Mouse (Mus musculus): ENCODE data around the gene Begain. TPM values are rescaled to one million over a fixed set of nuclear protein-coding genes. Genes with fewer than 3 reads are reported as not detected.

The Begain gene
- polyA plus RNA-seq, 1 experiment from 2014 or later = 10.6 TPM

- Histone ChIP-seq H3K27me3 (no peaks in the 10 kb centered on the region), H3K4me2 (replicated peaks) (peak overlapping the region; percentile 47), H3K4me3 (0 out of 2 replicates have a peak overlapping the region, but pooled peaks have one; percentile 3), H3K36me3 (no peaks in the 10 kb centered on the region), H3K9ac (no peak overlapping the region), H3K27ac (no peak overlapping the region), H3K9me3 (no peaks in the 10 kb centered on the region), H3K4me1 (0 out of 2 replicates have a peak, but pooled peaks cover 9% of the 10 kb centered on the region)
- 0 out of 2 replicates have a peak, but pooled peaks have one; percentile 36 for ATAC-seq (ENCODE audit: insufficient number of reproducible peaks, insufficient read depth, low FRiP score, low TSS enrichment)
- WGBS = 6% methylated on average over 19 of the region's 19 CpGs
Measured at GRCm38 (mm10) chr12:108994436-108995031, 73.5 kb downstream of the Begain start.

- 54% methylated on average over 2 of the region's 2 CpGs for WGBS
- Histone ChIP-seq H3K9me3 (no peaks in the 10 kb centered on the region), H3K27ac (no peak overlapping the region), H3K27me3 (no peaks in the 10 kb centered on the region), H3K4me3 (no peak overlapping the region), H3K4me2 (replicated peaks) (no peak overlapping the region), H3K4me1 (0 out of 2 replicates have a peak, but pooled peaks cover 9% of the 10 kb centered on the region), H3K36me3 (no peaks in the 10 kb centered on the region), H3K9ac (no peak overlapping the region)
- no peak for ATAC-seq (ENCODE audit: insufficient number of reproducible peaks, insufficient read depth, low FRiP score, low TSS enrichment)
Measured at GRCm38 (mm10) chr12:108993046-108993445, 75.0 kb downstream of the Begain start.

DNA sequence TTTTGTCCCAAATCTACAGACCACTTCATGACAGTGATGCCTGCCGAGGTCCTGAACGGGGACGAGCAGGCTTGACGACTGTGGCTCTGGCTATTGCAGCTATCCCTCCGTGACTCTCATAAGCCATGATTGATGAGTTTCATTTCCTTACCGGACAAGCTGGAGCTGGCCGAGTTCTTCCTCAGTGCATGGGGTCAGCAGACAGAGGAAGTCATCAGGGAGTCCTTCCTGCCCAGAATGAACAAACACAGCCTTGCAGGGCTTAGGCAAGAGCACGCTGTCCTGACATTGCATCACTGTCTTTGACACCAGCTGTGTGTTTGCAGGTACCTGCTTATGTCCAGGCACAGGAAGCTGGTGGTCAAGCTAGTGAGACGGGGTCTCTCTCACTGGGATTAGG is 77.6 kb downstream of the Begain start:
- Histone ChIP-seq H3K9ac (no peak overlapping the region), H3K4me1 (peaks cover 14% of the 10 kb centered on the region; the same call in 1 of the 2 replicates), H3K4me3 (no peak overlapping the region), H3K36me3 (no peaks in the 10 kb centered on the region), H3K4me2 (replicated peaks) (no peak overlapping the region), H3K27me3 (no peaks in the 10 kb centered on the region), H3K9me3 (no peaks in the 10 kb centered on the region), H3K27ac (no peak overlapping the region)
- ATAC-seq (ENCODE audit: insufficient number of reproducible peaks, insufficient read depth, low FRiP score, low TSS enrichment) = no peak
- 67% methylated on average over 9 of the region's 9 CpGs for WGBS

- 47% methylated on average over 9 of the region's 9 CpGs for WGBS
- Histone ChIP-seq H3K4me3 (no peak overlapping the region), H3K4me1 (peaks cover 5% of the 10 kb centered on the region; the same call in 1 of the 2 replicates), H3K36me3 (no peaks in the 10 kb centered on the region), H3K9ac (no peak overlapping the region), H3K27ac (no peak overlapping the region), H3K9me3 (no peaks in the 10 kb centered on the region), H3K27me3 (no peaks in the 10 kb centered on the region), H3K4me2 (replicated peaks) (no peak overlapping the region)
- ATAC-seq (ENCODE audit: insufficient number of reproducible peaks, insufficient read depth, low FRiP score, low TSS enrichment) = no peak
Measured at GRCm38 (mm10) chr12:108987448-108987847, 80.6 kb downstream of the Begain start.

GRCm38 (mm10) chr12:108985025-108985424 is 83.0 kb downstream of the Begain start:
- no peak overlapping the region for H3K4me3 ChIP-seq
- no peak overlapping the region for H3K9ac ChIP-seq
- no peak for ATAC-seq (ENCODE audit: insufficient number of reproducible peaks, insufficient read depth, low FRiP score, low TSS enrichment)
- H3K27ac ChIP-seq = no peak overlapping the region
- H3K27me3 ChIP-seq = no peaks in the 10 kb centered on the region
- 68% methylated on average over 6 of the region's 6 CpGs for WGBS
- no peaks in the 10 kb centered on the region for H3K36me3 ChIP-seq
- no peaks in the 10 kb centered on the region for H3K9me3 ChIP-seq
- H3K4me1 ChIP-seq = peaks cover 5% of the 10 kb centered on the region; the same call in 1 of the 2 replicates
- no peak overlapping the region for H3K4me2 ChIP-seq (replicated peaks)

GRCm38 (mm10) chr12:108984471-108984870 is 83.5 kb downstream of the Begain start:
- WGBS = 67% methylated on average over 8 of the region's 8 CpGs
- H3K27ac ChIP-seq = no peak overlapping the region
- no peak overlapping the region for H3K9ac ChIP-seq
- H3K4me1 ChIP-seq = peaks cover 5% of the 10 kb centered on the region; the same call in 1 of the 2 replicates
- no peak overlapping the region for H3K4me2 ChIP-seq (replicated peaks)
- no peak for ATAC-seq (ENCODE audit: insufficient number of reproducible peaks, insufficient read depth, low FRiP score, low TSS enrichment)
- no peaks in the 10 kb centered on the region for H3K36me3 ChIP-seq
- no peaks in the 10 kb centered on the region for H3K9me3 ChIP-seq
- no peak overlapping the region for H3K4me3 ChIP-seq
- H3K27me3 ChIP-seq = no peaks in the 10 kb centered on the region

- H3K27me3 ChIP-seq = no peaks in the 10 kb centered on the region
- 91% methylated on average over 6 of the region's 6 CpGs for WGBS
- no peak for ATAC-seq (ENCODE audit: insufficient number of reproducible peaks, insufficient read depth, low FRiP score, low TSS enrichment)
- no peaks in the 10 kb centered on the region for H3K36me3 ChIP-seq
- no peak overlapping the region for H3K4me2 ChIP-seq (replicated peaks)
- H3K4me1 ChIP-seq = peaks cover 5% of the 10 kb centered on the region; the same call in 1 of the 2 replicates
- H3K4me3 ChIP-seq = no peak overlapping the region
- H3K9ac ChIP-seq = no peak overlapping the region
- H3K9me3 ChIP-seq = no peaks in the 10 kb centered on the region
- no peak overlapping the region for H3K27ac ChIP-seq
Measured at GRCm38 (mm10) chr12:108983496-108983895, 84.5 kb downstream of the Begain start.

DNA sequence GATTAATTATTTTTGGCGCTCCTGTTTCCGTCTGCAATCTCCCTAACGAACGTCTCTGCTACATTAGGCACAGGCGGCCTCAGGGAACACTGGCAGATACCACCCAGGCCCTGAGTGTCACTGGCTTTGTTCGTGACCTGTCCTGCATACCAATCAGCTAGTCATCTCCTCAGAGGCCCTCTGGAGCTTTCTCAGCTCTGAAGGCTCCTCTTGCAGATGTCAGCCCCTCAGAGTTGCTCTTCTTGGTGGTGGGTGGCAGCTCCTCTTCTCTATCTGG is 85.4 kb downstream of the Begain start:
- Histone ChIP-seq H3K9me3 (no peaks in the 10 kb centered on the region), H3K4me2 (replicated peaks) (no peak overlapping the region), H3K36me3 (no peaks in the 10 kb centered on the region), H3K27ac (no peak overlapping the region), H3K4me1 (peaks cover 5% of the 10 kb centered on the region; the same call in 1 of the 2 replicates), H3K9ac (no peak overlapping the region), H3K4me3 (no peak overlapping the region), H3K27me3 (no peaks in the 10 kb centered on the region)
- whole genome bisulfite sequencing = 76% methylated on average over 6 of the region's 6 CpGs
- ATAC-seq (ENCODE audit: insufficient number of reproducible peaks, insufficient read depth, low FRiP score, low TSS enrichment) = no peak

Other genes with a start within 250 kb of the Begain start
- gene Slc25a29, start 232.3 kb downstream of the Begain start, polyA plus RNA-seq (2016; fragmentation: Nextera tagmentation; extraction: Ambion mirVana) = 16.9 and 19.4 TPM in 2 replicates
- 16.0 and 16.8 TPM in 2 replicates for gene Slc25a47, start 232.2 kb downstream of the Begain start, polyA plus RNA-seq (2016; fragmentation: Nextera tagmentation; extraction: Ambion mirVana)
- gene Wdr25, start 174.6 kb downstream of the Begain start, polyA plus RNA-seq (2016; fragmentation: Nextera tagmentation; extraction: Ambion mirVana) = 9.3 and 12.9 TPM in 2 replicates
- gene Wars, start 174.0 kb downstream of the Begain start, polyA plus RNA-seq (2016; fragmentation: Nextera tagmentation; extraction: Ambion mirVana) = 97.5 and 98.1 TPM in 2 replicates